Mouse (Mus musculus) limb, embryonic 15.5 days (tissue): Measurements from ENCODE around the gene Myl10. TPM values are rescaled to one million over a fixed set of nuclear protein-coding genes. Genes with fewer than 3 reads are reported as not detected.
"Not testable (repeated sequence)": the region's sequence is repeated elsewhere in the genome, so short reads cannot be mapped to it uniquely, and the experiment has no call there.

Source experiments
- ATAC-seq: fragments of 200-750 bp; cut with Nextera tagmentation; 2 replicates; pipeline ENCODE4 v1.8.0; 2017; ENCODE audit warnings: low read depth, moderate TSS enrichment; ENCODE audit not compliant: insufficient number of reproducible peaks, low FRiP score, low TSS enrichment
- H3K27ac ChIP-seq: fragments of 300-500 bp; sonication (generic); 2 replicates; pipeline ENCODE4 v1.5.1; 2015; ENCODE audit warnings: moderate library complexity, mild to moderate bottlenecking, inconsistent platforms
- H3K27me3 ChIP-seq: fragments of 300-500 bp; sonication (generic); 2 replicates; pipeline ENCODE4 v1.6.1; 2015; ENCODE audit warnings: inconsistent platforms
- H3K36me3 ChIP-seq: fragments of 300-500 bp; sonication (generic); 2 replicates; pipeline ENCODE4 v1.6.1; 2015; ENCODE audit warnings: inconsistent platforms
- H3K4me1 ChIP-seq: fragments of 300-500 bp; sonication (generic); 2 replicates; pipeline ENCODE4 v1.6.1; 2015; ENCODE audit warnings: inconsistent platforms
- H3K4me2 ChIP-seq: fragments of 300-500 bp; sonication (generic); 2 replicates; pipeline ENCODE4 v1.6.1; 2015; ENCODE audit warnings: mild to moderate bottlenecking, inconsistent platforms
- H3K4me3 ChIP-seq: fragments of 300-500 bp; sonication (generic); 2 replicates; pipeline ENCODE4 v1.5.1; 2015; ENCODE audit warnings: mild to moderate bottlenecking, inconsistent platforms
- H3K9ac ChIP-seq: fragments of 300-500 bp; sonication (generic); 2 replicates; pipeline ENCODE4 v1.6.1; 2015; ENCODE audit warnings: inconsistent platforms
- H3K9me3 ChIP-seq: fragments of 300-500 bp; sonication (generic); 2 replicates; pipeline ENCODE4 v1.6.1; 2016; ENCODE audit warnings: inconsistent platforms
- WGBS: fragments of 180-500 bp; shearing (Covaris S2); methylation state at CpG from one replicate; pipeline ENCODE4 v1.1.7; 2015; 5-methylcytosine and 5-hydroxymethylcytosine counted together
- polyA plus RNA-seq: library from polyadenylated mRNA; unstranded; fragments of >200 nt; fragmentation: Nextera tagmentation; extraction: Ambion mirVana; gene quantifications from 2 replicates; pipeline ENCODE4 v1.2.1, GENCODE M21; 2015

The Myl10 gene
- polyA plus RNA-seq = 0.52 TPM in 1 of 2 replicates, not detected in the other

- H3K27me3 ChIP-seq = peaks cover 2% of the 10 kb centered on the region; the same call in 1 of the 2 replicates
- H3K27ac ChIP-seq = no peak within 1 kb of the TSS
- H3K4me1 ChIP-seq = 0 out of 2 replicates have a peak, but pooled peaks cover 2% of the 10 kb centered on the region
- no peak for ATAC-seq
- H3K9ac ChIP-seq = no peak within 1 kb of the TSS
- H3K36me3 ChIP-seq = no peaks in the 10 kb centered on the region
- H3K4me3 ChIP-seq = no peak within 1 kb of the TSS
- WGBS = 90% methylated on average over 4 of the region's 4 CpGs
- no peaks in the 10 kb centered on the region for H3K9me3 ChIP-seq
- H3K4me2 ChIP-seq = no peak within 1 kb of the TSS
These were observed at the start of gene Myl10 for GRCm38 (mm10) chr5:136692784-136693183. TSS of gene Myl10 (plus strand) at chr5:136693146.

GRCm38 (mm10) chr5:136646731-136647328 lies 46.1 kb upstream of the Myl10 start:
- Histone ChIP-seq H3K4me1 (peaks cover 8% of the 10 kb centered on the region), H3K36me3 (no peaks in the 10 kb centered on the region), H3K4me2 (no peak overlapping the region), H3K9ac (no peak overlapping the region), H3K27ac (no peak overlapping the region), H3K27me3 (0 out of 2 replicates have a peak, but pooled peaks cover 3% of the 10 kb centered on the region), H3K9me3 (no peaks in the 10 kb centered on the region), H3K4me3 (no peak overlapping the region)
- no peak for ATAC-seq
- WGBS = 78% methylated on average over 4 of the region's 4 CpGs

DNA sequence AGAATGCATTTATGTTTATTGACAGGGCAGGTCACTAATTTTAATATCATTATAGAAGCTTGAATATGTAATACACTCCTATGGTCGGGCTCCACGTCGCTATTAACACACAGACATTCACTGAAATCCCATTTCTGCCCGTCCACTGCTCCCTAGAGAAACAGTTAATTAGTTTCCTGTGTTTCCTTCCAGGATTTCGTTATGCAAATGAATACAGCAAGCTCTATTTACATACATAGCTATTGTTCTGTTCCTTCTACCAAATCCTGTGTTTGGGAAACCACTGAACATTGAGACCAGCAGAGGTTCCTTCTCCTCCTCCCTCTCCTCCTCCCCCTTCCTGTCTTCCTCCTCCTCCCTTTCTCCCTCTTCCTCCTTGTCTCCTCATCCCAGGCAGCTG lies 43.9 kb upstream of the Myl10 start:
- Histone ChIP-seq H3K27me3 (0 out of 2 replicates have a peak, but pooled peaks cover 3% of the 10 kb centered on the region), H3K4me2 (no peak overlapping the region), H3K4me3 (no peak overlapping the region), H3K9ac (no peak overlapping the region), H3K27ac (no peak overlapping the region), H3K4me1 (peaks cover 8% of the 10 kb centered on the region), H3K9me3 (no peaks in the 10 kb centered on the region), H3K36me3 (no peaks in the 10 kb centered on the region)
- WGBS = 61% methylated on average over 5 of the region's 5 CpGs
- no peak for ATAC-seq

DNA sequence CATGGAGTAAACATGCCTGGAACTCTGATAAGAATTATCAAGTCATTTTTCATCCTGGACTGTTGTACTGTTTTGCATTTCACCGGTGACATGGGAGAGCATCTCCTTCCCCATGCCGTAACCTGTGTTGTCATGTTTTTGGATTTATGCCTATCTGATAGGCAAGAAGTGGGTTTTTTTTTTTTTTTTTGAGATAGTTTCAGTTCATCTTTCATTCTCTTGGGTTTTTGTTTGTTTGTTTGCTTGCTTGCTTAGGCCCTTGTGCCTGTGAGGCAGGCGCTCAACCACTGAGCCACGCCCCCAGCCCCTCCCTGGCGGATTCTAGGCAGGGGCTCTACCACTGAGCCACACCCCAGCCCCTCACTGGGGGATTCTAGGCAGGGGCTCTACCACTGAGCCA lies 43.3 kb upstream of the Myl10 start:
- no peak overlapping the region for H3K4me2 ChIP-seq
- H3K36me3 ChIP-seq = no peaks in the 10 kb centered on the region
- no peak overlapping the region for H3K4me3 ChIP-seq
- H3K4me1 ChIP-seq = peaks cover 8% of the 10 kb centered on the region
- no peak for ATAC-seq
- no peaks in the 10 kb centered on the region for H3K9me3 ChIP-seq
- no peak overlapping the region for H3K27ac ChIP-seq
- H3K27me3 ChIP-seq = 0 out of 2 replicates have a peak, but pooled peaks cover 3% of the 10 kb centered on the region
- WGBS = 86% methylated on average over 5 of the region's 5 CpGs
- no peak overlapping the region for H3K9ac ChIP-seq

DNA sequence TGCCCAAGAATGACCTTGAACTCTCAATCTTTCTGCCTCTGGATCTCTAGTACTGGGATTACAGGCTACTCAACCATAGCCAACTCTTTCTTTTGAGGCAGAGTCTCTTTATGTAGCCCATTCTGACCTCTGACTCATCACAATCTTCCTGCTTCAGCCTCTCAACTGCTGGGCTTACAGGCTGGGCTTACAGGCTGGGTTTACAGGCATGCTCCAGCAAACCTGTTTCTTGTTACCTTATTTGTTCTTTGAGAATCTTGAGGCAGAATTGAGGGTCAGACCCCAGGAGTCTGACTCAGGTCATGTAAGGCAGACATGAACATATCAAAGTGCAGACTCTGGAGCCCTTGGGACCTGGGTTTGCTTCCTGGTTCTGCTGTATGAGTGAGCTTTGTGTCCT lies 38.5 kb upstream of the Myl10 start:
- Histone ChIP-seq H3K4me3 (no peak overlapping the region), H3K9me3 (no peaks in the 10 kb centered on the region), H3K36me3 (no peaks in the 10 kb centered on the region), H3K4me1 (no peaks in the 10 kb centered on the region), H3K4me2 (no peak overlapping the region), H3K9ac (no peak overlapping the region), H3K27ac (no peak overlapping the region), H3K27me3 (no peaks in the 10 kb centered on the region)
- ATAC-seq = no peak

DNA sequence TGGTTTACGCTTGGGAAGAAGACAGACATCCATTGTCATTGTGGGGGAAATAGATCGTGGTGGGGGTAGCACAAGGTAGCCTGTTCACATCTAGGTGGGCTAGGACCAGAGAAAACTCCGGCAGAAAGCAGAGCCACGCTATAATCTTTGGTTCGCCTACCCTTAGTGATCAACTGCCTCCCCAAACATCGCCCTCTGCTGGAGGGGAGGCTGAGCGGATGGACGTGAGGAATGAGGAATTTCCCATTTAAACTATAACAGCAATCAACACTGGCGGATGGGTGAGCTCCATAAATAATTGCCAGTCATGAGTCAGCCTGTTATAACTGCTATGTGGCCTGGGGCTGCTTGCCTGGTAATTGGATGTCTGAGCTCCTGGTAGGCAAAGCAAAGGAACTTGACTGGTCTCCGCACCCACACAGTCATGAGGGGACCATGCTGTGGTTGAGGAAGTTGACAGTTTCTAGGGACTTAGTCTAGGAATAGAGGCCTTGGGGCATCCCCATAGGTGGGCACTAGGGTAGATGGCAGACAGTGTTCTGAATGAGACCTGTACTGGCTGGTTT lies 36.0 kb upstream of the Myl10 start:
- no peak overlapping the region for H3K27ac ChIP-seq
- H3K36me3 ChIP-seq = no peaks in the 10 kb centered on the region
- no peaks in the 10 kb centered on the region for H3K4me1 ChIP-seq
- H3K9ac ChIP-seq = no peak overlapping the region
- no peaks in the 10 kb centered on the region for H3K9me3 ChIP-seq
- ATAC-seq = no peak
- 72% methylated on average over 10 of the region's 10 CpGs for WGBS
- H3K4me2 ChIP-seq = no peak overlapping the region
- H3K4me3 ChIP-seq = no peak overlapping the region
- no peaks in the 10 kb centered on the region for H3K27me3 ChIP-seq

- not testable (repeated sequence) for H3K9me3 ChIP-seq, H3K4me3 ChIP-seq, H3K27ac ChIP-seq, H3K36me3 ChIP-seq, H3K9ac ChIP-seq, H3K4me2 ChIP-seq, ATAC-seq, H3K4me1 ChIP-seq
- WGBS = 75% methylated on average over 5 of the region's 5 CpGs
- peaks cover 23% of the 10 kb centered on the region for H3K27me3 ChIP-seq
These were observed 32.2 kb upstream of the Myl10 start for GRCm38 (mm10) chr5:136660721-136661120.

DNA sequence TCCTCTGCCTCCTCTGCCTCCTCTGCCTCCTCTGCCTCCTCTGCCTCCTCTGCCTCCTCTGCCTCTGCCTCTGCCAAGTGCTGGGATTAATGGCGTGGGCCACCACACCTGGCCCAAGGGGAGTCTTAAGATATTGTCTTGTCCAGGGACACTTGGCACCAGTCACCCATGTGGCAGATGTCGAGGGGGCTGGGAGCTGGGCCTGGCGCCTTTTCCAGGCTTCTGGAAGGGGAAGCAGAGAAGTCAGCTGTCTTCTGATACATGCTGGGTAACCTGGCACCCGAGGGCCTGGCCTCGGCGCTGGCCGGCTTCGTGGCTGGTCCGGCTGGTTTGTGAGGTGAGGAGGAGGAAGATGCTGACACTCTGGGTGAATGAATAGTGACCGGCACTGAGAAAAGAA lies 30.7 kb upstream of the Myl10 start:
- H3K36me3 ChIP-seq = no peaks in the 10 kb centered on the region
- no peak overlapping the region for H3K9ac ChIP-seq
- WGBS = 84% methylated on average over 10 of the region's 10 CpGs
- H3K4me3 ChIP-seq = no peak overlapping the region
- ATAC-seq = no peak
- H3K4me1 ChIP-seq = no peaks in the 10 kb centered on the region
- no peak overlapping the region for H3K4me2 ChIP-seq
- no peak overlapping the region for H3K27ac ChIP-seq
- no peaks in the 10 kb centered on the region for H3K9me3 ChIP-seq
- peaks cover 30% of the 10 kb centered on the region for H3K27me3 ChIP-seq

GRCm38 (mm10) chr5:136662822-136663221 lies 30.1 kb upstream of the Myl10 start:
- H3K4me1 ChIP-seq = no peaks in the 10 kb centered on the region
- no peaks in the 10 kb centered on the region for H3K9me3 ChIP-seq
- WGBS = 40% methylated on average over 1 of the region's 1 CpGs
- H3K27me3 ChIP-seq = peaks cover 30% of the 10 kb centered on the region
- no peak for ATAC-seq
- H3K4me3 ChIP-seq = no peak overlapping the region
- no peak overlapping the region for H3K4me2 ChIP-seq
- H3K9ac ChIP-seq = no peak overlapping the region
- no peaks in the 10 kb centered on the region for H3K36me3 ChIP-seq
- no peak overlapping the region for H3K27ac ChIP-seq

- WGBS = 3% methylated on average over 9 of the region's 9 CpGs
- Histone ChIP-seq H3K9me3 (no peaks in the 10 kb centered on the region), H3K27me3 (peaks cover 32% of the 10 kb centered on the region), H3K36me3 (no peaks in the 10 kb centered on the region), H3K4me3 (no peak overlapping the region), H3K9ac (no peak overlapping the region), H3K4me1 (no peaks in the 10 kb centered on the region), H3K27ac (no peak overlapping the region), H3K4me2 (no peak overlapping the region)
- no peak for ATAC-seq
These were observed 28.4 kb upstream of the Myl10 start for GRCm38 (mm10) chr5:136664497-136664896.

GRCm38 (mm10) chr5:136676315-136677030 lies 16.5 kb upstream of the Myl10 start:
- H3K4me2 ChIP-seq = no peak overlapping the region
- ATAC-seq = no peak
- 75% methylated on average over 18 of the region's 18 CpGs for WGBS

DNA sequence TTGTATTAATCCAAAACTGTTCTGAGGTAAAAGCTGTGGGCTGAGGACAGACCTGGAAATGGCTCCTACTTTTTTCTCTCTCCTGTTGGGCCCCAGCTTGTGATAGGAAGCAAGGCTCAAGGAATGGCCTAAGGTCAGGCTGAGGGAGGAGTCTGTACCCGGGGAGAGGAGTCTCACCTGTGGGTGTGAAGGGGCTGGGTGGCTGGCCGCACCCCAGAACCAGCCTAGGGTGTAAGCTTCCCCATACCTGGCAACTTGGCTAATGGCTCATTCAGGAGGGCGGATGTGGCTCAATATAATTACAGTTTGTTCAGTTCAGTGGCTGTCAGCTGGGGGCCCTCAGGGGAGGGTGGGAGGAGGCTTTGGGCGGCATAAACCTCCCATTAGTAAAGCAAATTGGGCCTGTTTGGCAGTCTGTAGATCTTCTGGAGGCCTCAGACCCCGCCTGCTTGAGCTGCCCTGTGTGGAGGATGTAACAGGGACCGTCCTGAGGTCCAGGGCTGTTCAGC lies 14.1 kb upstream of the Myl10 start:
- no peaks in the 10 kb centered on the region for H3K27me3 ChIP-seq
- H3K9me3 ChIP-seq = no peaks in the 10 kb centered on the region
- H3K4me1 ChIP-seq = no peaks in the 10 kb centered on the region
- H3K27ac ChIP-seq = no peak overlapping the region
- H3K4me2 ChIP-seq = no peak overlapping the region
- 47% methylated on average over 6 of the region's 6 CpGs for WGBS
- H3K36me3 ChIP-seq = no peaks in the 10 kb centered on the region
- H3K9ac ChIP-seq = no peak overlapping the region
- no peak overlapping the region for H3K4me3 ChIP-seq
- no peak for ATAC-seq

More at GRCm38 (mm10) chr5:136676315-136677030, 16.5 kb upstream of the Myl10 start:
- no peak overlapping the region for H3K9ac ChIP-seq
- no peak overlapping the region for H3K4me3 ChIP-seq
- no peaks in the 10 kb centered on the region for H3K4me1 ChIP-seq
- no peaks in the 10 kb centered on the region for H3K9me3 ChIP-seq
- H3K27ac ChIP-seq = no peak overlapping the region
- no peaks in the 10 kb centered on the region for H3K27me3 ChIP-seq
- no peaks in the 10 kb centered on the region for H3K36me3 ChIP-seq
